Mouse (Mus musculus): ENCODE results near the gene Tmem183a.

Gene Tmem183a

DNA sequence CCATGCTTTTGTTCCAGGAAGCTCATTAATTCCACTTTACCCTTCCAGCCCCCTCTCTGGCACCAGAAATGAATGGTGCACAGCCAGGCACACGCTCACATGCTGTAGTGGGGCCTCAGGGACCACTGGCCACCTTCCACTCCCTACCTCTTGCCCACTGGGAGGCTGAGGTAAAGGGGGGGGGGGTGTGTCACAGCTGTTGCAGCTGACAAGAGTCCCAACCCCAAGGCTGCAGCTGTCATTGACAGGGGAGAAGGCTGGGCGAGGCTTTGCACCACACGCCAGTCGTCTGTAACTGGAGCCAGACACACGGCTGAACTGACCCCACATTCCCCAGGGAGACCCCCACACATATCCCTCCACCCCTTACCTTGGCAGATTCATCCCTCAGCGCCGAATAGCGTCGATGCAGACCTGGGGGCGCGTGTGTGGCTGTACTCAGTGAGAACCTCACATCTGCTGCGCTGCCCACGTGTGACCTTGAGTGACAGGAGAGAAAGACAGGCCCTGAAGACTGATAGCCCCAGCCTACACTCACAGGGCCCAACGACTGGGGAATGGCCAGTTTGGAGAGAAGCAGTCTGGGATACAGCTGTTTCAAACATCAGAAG is 41.0 kb downstream of the Tmem183a start:
- no peak for DNase-seq (ENCODE audit: low read depth, low spot score)

GRCm38 (mm10) chr1:134318261-134318660 is 43.5 kb downstream of the Tmem183a start:
- DNase-seq (ENCODE audit: low read depth, low spot score): no peak

- no peak for DNase-seq (ENCODE audit: low read depth, low spot score)
Observed at GRCm38 (mm10) chr1:134316361-134316760, 45.4 kb downstream of the Tmem183a start.

GRCm38 (mm10) chr1:134315181-134315580 is 46.6 kb downstream of the Tmem183a start:
- no peak for DNase-seq (ENCODE audit: low read depth, low spot score)

- no peak for DNase-seq (ENCODE audit: low read depth, low spot score)
Observed at GRCm38 (mm10) chr1:134311760-134312159, 50.0 kb downstream of the Tmem183a start.

GRCm38 (mm10) chr1:134310729-134311128 is 51.0 kb downstream of the Tmem183a start:
- DNase-seq (ENCODE audit: low read depth, low spot score): no peak

DNA sequence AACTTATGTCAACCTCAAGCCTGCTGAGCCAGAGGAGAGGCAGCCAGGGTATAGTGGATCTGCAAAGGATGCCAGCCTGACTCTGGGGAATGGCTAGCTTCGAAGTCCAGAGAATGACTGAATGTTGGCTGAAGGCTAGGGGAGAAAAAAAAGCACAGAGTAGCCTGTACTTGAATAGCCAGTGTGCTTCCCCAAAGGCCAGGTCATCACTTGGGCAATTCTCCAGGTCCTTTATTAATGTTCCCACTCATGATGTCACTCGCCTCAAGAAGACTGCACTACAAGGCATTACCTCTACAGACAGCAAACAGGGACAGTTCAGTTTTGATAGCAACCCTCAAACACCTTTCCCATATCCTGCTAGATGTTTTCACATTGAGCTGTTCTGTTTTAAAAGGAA is 51.5 kb downstream of the Tmem183a start:
- DNase-seq (ENCODE audit: low read depth, low spot score): peak; percentile 42

DNA sequence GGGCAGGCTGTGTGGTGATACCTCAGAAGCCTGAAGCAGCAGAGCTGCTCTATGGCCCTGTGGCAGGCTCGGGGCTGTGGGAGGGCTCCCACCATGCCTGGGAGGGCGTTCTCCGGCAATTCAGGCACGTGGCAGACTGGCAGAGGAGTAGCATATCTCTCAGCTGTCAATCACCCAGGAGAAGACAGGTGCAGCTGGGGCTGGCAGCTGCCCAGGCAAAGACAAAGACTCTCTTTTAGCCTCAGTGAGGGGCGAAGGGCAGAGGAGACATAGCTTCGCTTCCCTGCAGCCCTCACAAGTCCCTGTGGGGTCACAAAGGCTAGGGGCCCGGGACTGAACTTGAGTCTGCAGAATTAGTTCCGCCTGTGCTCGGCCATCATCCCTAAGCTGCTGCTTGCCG is 54.4 kb downstream of the Tmem183a start:
- no peak for DNase-seq (ENCODE audit: low read depth, low spot score)

DNA sequence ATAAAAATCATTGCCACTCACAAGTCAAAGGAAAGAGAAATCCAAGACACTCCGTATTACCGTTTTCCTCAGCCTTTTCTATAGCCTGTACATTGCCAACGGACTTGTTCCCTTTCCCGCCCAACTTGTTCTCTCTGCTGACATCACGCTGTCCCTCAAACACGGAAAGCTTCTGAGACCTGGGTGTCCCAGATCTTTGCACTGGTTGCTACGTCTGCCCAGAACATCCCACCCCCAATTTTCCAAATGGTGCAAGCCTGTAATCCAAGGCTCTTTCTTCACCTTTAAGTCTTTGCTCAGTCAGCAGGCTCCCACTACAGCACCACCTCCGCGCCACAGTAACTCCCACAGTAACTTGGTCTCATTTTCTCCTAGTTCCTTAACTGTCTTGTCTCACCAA is 56.8 kb downstream of the Tmem183a start:
- DNase-seq (ENCODE audit: low read depth, low spot score): no peak

DNA sequence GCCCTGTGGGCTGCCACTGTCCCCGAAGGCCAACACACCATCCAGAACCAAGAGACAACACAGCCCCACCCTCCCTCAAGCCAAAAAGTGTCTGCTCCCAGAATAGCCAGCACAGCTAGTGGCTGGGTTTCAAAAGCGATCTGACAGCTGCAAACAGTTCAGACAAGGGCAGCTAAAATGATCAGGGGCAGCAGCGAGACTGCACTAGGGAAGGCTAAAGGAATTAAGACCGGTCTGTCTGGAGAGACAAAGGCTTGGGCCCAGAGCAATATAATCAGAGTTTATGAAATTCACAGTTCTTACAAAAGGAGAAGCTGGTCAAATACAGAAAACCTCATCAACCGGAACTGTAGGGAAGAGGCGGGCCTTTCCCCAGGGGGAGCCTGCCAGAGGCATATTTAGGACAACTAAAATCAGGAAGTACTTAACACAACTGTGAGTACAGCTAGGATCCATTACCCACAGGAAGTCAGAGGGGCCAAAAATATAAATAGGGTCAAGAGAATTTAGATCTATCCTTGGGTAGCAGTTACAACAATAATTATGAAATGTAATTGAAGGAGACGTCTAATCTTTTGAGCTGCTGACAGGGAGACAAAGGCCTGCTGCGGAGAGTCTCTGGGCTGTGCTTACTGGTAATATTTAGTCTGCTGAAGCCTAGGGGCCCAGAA is 59.1 kb downstream of the Tmem183a start:
- no peak for DNase-seq (ENCODE audit: low read depth, low spot score)

- DNase-seq (ENCODE audit: low read depth, low spot score): no peak
Observed at GRCm38 (mm10) chr1:134298636-134299411, 63.0 kb downstream of the Tmem183a start.

- no peak for DNase-seq (ENCODE audit: low read depth, low spot score)
Observed at GRCm38 (mm10) chr1:134297265-134297664, 64.5 kb downstream of the Tmem183a start.
